Mouse (Mus musculus) brain, embryonic 18.5 days (tissue): ENCODE results near the gene Rassf10.
A peak's percentile ranks its signal among the peaks of the same experiment; 100 is the strongest.
"Not testable (repeated sequence)": the region's sequence is repeated elsewhere in the genome, so short reads cannot be mapped to it uniquely, and the experiment has no call there.

ENCODE experiments used
- DNase-seq: peaks from one replicate; pipeline ENCODE4 v3.0.0-alpha.2; 2012; ENCODE audit warnings: low read depth, low spot score

The Rassf10 gene

DNA sequence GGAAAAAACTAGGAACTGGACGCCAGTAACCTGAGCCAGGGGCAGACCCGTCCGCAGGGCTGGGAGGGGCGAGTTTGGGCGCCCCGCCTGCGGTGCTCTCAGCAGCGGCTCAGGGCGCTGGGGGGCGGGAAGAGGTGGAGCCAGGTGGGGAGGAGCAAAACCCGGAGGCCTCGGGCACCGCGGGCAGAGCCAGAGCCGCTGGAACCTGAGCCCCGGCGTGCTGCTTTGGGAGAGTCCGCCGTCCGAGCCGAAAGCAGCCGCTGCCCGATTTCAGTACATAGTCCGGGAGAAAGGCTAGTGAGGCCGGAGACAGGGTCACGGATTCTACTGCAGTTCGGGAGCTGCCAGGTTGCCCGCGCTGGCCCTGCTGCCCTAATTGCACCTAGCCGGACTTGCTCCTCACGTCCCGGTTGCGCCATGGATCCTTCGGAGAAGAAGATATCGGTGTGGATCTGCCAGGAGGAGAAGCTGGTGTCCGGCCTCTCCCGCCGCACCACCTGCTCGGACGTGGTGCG, at the start of gene Rassf10:
Rassf10 (plus strand) TSS at position 186 of the 515 bp plus-strand sequence.
- no peak for DNase-seq

DNA sequence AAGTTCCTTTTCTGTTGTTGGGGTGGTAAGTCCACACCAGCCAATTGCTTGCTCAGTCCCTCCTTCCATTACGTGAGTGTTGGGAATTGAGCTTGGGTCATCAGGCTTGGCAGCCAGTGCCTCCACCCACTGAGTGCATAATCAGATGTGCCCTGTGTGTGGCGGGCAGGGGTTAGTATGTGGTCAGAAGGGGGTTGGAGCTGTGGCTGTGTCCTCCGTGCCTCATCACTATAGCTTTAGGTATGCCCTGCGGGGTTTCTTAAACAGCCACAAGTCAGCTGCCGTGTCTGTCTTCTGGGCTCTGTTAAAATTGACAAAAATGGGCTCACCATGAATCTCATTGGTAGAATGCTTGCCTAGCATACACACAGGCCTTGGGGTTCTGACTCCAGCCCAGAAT, 46.9 kb upstream of the Rassf10 start:
- no peak for DNase-seq

DNA sequence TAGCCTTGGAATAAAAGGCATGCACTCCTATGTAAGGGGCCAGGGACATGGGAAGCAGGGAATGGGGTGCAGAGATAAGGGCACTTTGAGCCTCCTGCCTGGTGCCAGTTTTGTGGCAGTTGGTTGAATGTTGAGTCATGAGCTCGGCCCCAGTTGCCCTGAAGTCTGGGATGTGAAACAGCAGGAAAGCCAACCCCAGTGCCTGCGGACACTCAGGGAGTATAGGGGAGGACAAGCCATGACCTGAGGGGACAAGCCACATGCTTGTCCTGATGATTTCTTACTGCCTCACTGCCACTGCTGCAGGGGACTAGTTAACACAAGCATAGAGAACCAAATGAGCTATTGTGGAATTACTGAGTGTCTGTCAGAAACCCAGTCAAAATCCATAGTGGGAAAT, 46.3 kb upstream of the Rassf10 start:
- no peak for DNase-seq

DNA sequence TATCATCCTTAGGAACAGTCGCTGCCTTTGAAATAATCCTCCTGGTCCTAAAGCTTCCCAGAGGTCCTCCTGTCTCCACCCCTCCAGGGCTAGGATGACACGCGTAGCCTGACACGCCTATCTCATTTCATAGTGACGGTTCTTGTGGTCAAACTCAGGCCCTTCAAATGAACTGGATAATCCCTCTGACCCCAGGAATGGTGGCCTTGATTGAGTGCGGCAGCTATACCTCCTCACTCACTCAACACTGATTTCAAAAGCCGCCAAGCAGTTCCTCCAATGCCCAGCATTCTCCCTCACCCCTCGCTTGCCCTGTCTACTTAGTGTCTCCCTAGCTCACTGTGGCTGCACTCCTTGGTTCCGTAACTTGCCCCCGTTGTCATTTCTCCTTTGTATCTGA, 44.6 kb upstream of the Rassf10 start:
- DNase-seq, result no peak

DNA sequence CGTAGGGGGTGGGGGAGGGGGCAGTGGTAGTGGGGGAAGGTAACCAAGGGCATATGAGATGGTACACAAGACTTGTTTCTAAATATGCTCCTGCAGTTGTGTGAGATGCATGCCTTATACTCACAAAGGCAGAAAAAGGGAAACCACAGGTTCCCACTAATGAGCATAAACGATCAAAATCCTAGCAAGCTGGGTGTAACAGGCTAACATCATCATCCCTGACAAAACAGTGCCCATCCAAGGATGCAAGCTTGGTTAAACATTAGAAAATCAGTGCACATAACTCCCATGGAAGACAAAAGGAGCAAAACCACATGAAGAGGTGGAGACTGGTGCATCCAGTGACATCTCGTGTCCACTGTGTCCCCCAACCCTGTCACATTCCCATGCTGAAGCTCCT, 40.8 kb upstream of the Rassf10 start:
- DNase-seq, result no peak

DNA sequence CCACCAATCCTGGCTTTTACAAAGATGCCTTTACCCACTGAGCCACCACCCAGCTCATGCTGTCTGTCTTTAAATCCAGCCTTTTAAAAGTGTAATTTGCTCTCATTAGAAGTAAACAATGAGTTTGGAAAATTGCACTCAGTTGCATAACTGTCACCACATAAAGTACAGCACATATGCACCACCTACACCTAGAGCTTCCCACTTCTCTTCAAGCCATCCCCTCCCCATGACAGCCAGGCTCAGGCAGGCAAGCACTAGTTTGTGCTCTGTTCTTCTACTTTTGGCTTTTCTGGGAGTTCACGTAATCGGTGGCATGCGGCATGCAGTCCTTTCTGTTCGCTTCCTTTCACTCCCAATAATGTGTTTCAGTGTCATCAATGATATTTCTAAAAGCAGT, 38.2 kb upstream of the Rassf10 start:
- no peak for DNase-seq

DNA sequence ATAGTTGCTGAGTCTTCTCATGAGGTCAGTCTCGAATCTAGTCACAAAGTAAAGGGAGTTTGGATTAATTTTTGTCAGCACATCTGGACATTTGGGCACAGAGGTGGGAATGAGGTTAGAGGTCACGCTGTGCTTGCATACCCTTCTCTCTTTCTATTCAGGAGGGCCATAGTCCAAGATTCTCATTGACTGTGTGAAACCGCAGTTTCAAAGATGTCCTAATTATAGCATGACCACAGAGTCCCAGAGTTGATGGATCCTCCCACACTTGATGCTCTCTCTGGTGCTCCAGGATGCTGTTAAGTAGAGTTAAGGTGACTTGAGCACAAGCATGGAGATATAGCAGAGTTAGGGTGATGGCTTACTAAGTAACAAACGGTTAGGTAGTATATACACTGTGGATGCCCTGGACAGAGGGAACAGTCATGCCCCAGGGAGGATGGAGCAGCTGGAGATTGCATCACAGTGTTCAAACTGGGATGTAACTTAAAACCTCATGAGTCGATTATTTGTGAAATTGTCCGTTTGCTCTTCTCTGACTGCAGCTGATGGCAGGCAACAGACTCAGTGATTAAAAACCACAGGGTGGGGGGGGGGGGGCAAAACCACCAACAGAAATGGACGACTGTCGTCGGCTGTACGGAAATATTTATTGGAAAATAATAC, 36.0 kb upstream of the Rassf10 start:
- no peak for DNase-seq

DNA sequence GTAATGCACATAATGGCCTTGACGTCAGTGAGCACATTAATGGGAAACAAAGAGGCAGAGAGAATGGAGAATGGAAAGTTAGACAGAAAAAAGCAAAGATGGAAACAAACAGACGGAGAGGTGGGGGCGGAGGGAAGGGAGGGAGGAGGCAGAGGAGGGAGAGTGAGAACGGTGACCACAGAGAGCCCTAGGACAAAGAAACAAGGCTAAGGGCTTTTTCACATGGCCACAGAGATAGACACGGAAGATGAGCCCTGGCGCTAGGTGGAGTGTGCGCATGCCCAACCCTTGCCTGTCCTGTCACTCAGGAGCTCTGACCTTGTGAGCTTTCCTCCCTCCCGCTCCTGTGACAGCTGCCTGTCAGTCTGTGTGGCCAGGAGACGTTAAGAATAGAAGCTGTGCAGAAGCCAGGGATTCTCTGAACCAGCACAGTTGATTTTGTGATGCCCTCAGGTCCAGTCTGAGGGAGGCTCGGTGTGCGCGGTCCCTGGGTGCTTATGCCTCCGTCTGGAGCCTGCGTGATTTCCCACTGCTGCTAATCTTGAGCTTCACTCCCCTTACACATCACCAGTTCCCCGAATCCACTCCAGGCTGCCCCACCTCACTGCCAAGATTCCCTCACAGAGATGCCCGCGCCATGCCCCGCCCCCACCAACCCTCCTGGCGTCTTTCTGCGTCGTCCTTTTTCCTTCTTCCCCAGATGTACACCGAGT, 35.3 kb upstream of the Rassf10 start:
- no peak for DNase-seq

DNA sequence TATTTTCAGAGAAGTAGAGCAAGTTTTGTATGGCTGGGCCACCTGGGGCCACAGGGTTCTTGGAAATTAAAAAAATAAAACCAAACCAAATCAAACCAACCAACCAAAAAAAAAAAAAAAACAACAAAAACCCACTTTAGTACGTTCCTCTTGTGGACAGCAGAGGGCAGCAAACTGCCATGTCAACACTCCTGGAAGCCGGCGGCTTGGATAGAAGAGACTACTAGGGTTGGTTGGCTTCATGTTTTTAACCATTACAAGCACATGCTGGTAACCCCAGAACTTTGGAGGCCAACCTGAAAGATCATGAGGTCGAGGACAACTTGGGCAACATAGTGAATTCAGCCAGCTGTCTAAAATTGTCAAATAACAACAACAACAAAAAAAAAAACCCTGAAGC, 33.9 kb upstream of the Rassf10 start:
- DNase-seq, result peak; percentile 47

DNA sequence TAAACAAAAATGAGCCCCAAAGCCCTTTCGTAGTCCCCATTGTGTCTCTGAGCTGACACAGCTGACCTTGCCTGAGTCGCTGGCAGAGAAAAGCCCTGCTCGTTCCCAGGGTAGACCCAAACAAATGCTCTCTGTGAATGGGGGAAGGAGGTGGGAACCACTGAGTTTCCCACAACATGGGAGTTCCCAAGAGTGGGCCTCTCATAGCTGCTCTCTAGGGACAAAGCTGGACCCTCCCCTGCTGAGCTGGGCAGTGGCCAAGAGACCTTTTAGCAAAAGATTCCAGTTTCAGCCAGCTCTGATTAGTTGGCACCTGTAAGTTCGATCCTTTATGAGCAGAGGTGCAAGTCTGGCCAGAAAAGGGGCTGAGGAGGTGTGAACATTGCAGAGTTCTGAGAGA, 31.0 kb upstream of the Rassf10 start:
- no peak for DNase-seq

DNA sequence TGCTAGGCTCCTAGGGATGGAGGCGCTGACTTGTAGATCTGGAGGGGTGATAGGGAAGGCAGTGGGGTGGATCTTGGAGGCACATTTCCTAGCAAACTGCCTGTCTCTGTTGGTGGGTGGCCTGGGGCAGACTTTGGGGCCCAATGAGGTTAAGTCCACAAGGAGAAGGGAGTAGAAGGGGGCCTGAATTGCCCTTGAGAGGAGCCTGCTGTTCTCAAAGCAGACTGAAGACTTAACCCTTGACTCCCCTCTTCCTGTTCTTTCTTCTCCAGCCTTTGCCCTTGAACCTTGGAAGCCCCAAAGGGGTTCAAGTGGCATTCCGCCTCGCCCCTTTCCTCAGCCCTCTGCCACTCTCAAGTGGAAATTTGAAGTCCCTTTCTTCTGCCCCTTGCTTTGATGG, 30.1 kb upstream of the Rassf10 start:
- no peak for DNase-seq

DNA sequence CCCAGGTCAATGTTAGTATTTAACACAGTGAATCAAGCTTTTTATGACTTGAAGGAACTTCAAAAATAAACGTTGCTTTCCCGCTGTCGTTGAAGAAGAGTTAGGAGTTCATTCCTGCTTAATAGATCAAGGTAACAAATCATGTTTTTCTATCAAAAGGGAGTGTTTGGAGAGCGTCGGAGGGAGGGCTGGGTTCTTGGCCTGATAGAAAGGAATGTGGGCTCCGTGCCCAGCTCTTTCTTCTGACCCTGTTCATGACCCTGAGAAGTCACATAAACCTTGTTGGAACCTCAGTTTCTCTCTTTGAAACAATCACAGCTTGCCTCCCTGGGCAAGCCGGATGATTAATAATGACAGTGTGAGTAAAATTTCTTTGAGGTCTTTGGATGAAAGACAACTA, 23.1 kb upstream of the Rassf10 start:
- no peak for DNase-seq

DNA sequence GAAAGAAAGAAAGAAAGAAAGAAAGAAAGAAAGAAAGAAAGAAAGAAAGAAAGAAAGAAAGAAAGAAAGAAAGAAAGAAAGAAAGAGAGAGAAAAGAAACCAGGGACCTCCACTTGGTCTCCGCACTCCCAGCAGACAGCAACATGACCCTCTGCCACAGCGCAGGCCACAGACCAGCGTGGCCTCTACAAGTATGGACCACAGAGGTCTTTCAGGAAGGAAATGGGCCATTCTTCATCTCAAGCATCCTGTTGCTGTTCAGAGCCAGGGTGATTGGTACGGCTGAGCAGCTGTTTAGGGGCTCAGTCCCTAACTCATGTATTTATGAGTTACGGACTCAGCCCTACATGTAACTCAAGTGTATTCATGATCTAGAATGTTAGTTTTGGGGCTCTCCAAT, 17.9 kb upstream of the Rassf10 start:
- not testable (repeated sequence) for DNase-seq

DNA sequence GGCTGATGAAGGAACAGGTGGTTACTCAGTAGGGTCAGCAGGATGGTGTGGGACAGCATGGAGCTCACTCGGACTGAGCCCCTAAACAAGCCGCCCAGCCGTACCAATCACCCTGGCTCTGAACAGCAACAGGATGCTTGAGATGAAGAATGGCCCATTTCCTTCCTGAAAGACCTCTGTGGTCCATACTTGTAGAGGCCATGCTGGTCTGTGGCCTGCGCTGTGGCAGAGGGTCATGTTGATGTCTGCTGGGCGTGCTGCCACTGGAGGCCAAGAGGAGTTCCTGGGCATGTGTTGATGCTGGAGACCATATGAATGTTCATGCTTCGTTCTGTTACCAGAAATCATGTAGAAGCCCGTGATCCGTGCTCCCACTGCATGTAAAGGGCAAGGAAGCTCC, 16.7 kb upstream of the Rassf10 start:
- DNase-seq, result no peak

DNA sequence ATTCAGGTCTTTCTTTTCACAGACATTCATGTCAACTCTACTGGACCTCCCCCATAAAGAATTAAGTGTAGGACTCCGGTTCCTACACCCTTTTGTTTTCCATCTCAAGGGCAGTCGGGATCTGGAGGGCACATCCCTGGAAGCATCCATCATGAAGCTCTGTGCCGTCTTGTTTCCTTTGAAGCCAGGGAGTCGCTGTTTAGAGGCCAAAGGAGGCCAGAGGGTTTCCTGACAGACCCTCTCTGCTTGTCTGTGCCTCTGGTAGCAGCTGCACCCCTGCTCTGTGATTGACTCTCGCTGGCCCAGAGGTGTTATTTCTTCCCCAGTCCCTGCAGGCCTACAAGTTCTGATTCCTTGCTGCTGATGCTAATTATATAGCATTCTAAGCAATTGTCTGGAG, 14.8 kb upstream of the Rassf10 start:
- no peak for DNase-seq

DNA sequence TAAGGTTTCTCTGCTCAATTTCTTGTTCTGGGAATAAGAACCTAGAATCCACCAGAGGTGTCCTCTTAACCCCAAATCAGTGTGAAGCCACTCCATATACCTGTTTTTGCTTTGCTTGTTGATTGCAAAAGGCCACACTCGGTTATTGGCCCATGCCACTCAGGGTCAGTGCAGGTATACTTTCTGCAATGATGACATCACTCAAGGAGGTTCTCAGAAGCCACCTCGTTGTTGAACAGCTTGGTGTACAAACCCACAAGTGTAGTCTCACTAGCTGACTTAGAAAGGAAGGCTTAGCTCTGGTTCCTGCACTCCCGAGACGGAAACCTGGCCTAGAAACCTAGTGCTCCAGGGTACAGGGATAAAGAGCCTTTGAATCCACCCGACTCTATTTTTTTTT, 11.2 kb upstream of the Rassf10 start:
- no peak for DNase-seq

DNA sequence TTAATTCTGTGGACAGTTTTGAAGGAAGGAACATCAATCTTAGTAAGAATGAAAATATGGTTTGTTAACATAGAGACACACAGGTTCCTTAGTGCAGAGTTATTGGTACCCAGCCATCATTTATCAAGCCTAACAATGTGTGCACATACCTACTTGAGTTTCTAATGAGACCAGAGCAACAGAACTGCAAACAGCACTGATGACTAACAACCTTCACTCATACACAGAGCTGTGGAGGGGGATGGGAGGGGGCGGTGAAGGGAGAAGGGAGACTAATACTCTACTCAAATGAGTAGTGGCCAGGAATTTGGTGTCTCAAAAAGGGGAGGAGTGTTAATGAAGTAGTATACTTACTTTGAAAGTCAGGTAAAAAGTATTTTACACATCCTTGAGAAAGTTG, 10.7 kb upstream of the Rassf10 start:
- DNase-seq, result no peak

DNA sequence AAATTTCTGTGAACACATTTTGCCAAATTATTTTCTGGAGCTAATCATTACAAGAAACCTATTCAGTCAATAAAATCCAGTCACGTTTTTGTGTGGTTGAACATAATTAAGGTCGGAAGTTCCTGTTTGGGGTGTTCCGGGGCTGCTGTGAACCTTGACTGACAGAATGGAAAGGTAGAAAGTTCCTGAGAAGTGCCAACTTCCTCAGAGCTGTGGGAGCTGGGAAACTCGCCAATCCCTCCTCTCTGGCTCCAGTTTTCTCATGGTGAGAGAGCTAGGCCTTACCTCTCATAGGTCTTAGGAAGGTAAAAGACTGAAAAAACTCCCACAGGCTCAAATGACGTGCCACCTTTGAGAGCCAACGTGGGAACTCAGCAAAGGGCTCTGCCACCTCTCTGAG, 7.1 kb upstream of the Rassf10 start:
- no peak for DNase-seq

DNA sequence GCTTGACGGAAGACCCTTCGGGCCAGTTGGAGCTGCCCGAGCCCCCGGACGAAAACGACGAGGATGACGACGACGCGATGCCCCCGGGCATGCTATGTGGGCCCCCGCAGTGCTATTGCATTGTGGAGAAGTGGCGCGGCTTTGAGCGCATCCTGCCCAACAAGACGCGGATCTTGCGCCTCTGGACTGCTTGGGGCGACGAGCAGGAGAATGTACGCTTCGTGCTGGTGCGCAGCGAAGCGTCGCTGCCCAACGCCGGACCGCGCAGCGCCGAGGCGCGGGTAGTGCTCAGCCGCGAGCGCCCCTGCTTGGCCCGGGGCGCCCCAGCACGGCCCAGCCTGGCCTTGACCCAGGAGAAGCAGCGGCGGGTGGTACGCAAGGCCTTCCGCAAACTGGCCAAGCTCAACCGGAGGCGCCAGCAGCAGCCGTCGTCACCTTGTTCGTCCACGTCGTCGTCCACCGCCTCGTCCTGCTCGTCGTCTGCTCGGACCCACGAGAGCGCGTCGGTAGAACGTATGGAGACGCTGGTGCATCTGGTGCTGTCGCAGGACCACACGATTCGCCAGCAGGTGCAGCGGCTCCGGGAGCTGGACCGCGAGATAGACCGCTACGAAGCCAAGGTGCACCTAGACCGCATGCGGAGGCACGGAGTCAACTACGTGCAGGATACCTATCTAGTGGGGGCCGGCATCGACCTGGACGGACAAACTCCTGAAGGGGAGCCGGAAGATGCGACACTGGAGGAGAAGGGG, 765 bp downstream of the Rassf10 start:
- no peak for DNase-seq

DNA sequence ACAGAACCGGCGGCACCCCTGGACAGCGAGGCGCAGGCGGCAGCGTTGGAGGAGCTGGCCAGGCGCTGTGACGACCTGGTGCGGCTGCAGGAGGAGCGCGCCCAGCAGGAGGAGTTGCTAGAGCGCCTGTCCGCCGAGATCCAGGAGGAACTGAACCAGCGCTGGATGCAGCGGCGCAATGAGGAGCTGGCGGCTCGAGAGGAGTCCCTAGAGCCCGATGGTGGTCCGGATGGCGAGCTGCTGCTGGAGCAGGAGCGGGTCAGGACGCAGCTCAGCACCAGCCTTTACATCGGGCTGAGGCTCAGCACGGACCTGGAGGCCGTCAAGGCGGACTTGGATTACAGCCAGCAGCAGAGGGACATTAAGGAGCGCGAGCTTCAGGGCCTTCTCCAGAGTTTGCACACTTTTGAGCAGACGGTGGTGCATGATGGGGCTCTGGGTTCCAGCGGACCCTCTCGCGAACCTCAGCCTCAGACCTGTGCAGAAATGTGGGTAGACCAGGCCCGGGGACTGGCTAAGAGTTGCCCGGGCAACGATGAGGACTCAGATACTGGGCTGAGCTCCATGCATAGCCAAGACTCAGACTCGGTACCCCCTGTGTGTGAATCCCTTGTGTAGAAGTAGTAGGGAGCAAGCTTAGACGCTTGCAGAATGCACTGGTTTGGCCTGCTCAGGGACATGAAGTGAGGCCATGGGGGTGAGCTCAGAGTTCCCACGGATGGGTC, 1.5 kb downstream of the Rassf10 start:
- DNase-seq, result no peak

DNA sequence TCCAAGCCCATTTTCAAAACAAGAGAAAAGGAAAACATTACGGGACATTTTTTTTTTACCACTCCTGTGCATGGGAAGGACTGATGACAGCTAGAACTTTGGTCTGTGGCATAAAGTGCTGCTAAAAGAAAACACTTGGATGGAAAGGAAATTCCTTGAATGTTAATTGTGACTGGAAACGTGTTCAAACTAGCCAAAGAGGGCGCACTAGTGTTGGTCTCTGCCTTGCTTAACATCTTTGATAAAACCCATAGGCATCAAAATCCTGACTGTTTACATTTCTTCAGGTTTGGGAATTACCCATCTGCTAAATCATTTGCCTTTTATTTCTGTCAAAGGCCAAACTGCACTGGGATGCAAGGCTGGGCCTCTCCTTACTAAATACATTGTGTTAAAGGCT, 2.2 kb downstream of the Rassf10 start:
- DNase-seq, result no peak

DNA sequence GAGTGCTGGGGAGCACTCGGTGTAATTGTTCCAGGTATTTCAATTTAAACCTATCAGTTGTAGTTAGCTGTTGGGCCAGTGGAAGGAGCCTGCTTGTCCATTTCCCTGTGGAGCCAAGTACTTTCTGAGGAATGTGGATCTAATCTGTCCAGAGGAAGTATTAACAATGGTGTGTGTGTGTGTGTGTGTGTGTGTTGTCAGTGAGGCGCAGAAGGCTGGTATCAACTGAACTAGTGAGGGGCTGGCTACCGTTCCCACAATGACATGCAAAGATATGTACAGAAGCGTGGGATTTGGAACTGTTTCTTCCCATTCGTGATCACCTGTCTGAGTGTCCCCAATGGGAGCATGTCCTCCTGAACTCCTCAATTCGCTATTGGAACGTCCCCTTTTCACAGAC, 3.2 kb downstream of the Rassf10 start:
- DNase-seq, result no peak
